Mouse (Mus musculus) kidney, adult 8-10 months (tissue): Measurements from ENCODE around the gene Gm10668.
"Not testable (repeated sequence)": the region's sequence is repeated elsewhere in the genome, so short reads cannot be mapped to it uniquely, and the experiment has no call there.

Experiments used
- DNase-seq, 2 experiments: peaks; one replicate each; pipeline ENCODE4 v3.0.0; 2022

Gm10668 gene

GRCm38 (mm10) chr7:20730524-20730923, at the start of gene Gm10668:
TSS of gene Gm10668 (minus strand) at chr7:20730624.
- DNase-seq: not testable (repeated sequence)

GRCm38 (mm10) chr7:20770885-20771284, 40.5 kb upstream of the Gm10668 start, which contains the start of gene Vmn1r112:
TSS of gene Vmn1r112 (plus strand) at chr7:20771185.
- DNase-seq: not testable (repeated sequence)

GRCm38 (mm10) chr7:20703116-20703515, 27.3 kb downstream of the Gm10668 start, which contains the start of gene Vmn1r111:
TSS of gene Vmn1r111 (minus strand) at chr7:20703216.
- not testable (repeated sequence) for DNase-seq
